Mouse (Mus musculus) frontal cortex, adult (tissue): ENCODE measurements around the gene Rrp9.

Source experiments
- ATAC-seq: cut with Nextera tagmentation; 2 replicates; pipeline ENCODE4 v1.9.2; 2017; ENCODE audit warnings: mild to moderate bottlenecking, moderate library complexity, mixed read lengths; ENCODE audit not compliant: low TSS enrichment

Rrp9 gene

GRCm38 (mm10) chr9:106456325-106457162, 19.2 kb upstream of the Rrp9 start:
- ATAC-seq, result no peak

- ATAC-seq, result no peak
Observed at GRCm38 (mm10) chr9:106457163-106457559, 18.6 kb upstream of the Rrp9 start.

- no peak for ATAC-seq
Observed at GRCm38 (mm10) chr9:106457920-106458319, 17.8 kb upstream of the Rrp9 start.

- ATAC-seq, result no peak
Observed at GRCm38 (mm10) chr9:106459946-106460345, 15.8 kb upstream of the Rrp9 start.

- ATAC-seq, result no peak
Observed at GRCm38 (mm10) chr9:106460401-106461025, 15.2 kb upstream of the Rrp9 start.

DNA sequence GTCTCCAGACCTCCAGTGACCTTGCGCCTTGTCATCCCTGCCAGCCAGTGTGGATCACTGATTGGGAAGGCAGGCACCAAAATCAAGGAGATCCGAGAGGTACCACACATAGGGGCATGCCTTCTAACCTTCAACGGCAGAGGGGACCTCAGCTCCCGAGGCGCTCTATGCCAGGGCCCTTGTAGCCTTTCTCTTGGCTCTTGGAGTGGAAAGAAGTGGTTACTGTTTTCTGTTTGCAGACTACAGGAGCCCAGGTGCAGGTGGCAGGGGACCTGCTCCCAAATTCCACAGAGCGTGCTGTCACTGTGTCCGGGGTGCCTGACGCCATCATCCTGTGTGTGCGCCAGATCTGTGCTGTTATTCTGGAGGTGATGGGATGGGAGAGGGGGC, 14.7 kb upstream of the Rrp9 start:
- no peak for ATAC-seq

DNA sequence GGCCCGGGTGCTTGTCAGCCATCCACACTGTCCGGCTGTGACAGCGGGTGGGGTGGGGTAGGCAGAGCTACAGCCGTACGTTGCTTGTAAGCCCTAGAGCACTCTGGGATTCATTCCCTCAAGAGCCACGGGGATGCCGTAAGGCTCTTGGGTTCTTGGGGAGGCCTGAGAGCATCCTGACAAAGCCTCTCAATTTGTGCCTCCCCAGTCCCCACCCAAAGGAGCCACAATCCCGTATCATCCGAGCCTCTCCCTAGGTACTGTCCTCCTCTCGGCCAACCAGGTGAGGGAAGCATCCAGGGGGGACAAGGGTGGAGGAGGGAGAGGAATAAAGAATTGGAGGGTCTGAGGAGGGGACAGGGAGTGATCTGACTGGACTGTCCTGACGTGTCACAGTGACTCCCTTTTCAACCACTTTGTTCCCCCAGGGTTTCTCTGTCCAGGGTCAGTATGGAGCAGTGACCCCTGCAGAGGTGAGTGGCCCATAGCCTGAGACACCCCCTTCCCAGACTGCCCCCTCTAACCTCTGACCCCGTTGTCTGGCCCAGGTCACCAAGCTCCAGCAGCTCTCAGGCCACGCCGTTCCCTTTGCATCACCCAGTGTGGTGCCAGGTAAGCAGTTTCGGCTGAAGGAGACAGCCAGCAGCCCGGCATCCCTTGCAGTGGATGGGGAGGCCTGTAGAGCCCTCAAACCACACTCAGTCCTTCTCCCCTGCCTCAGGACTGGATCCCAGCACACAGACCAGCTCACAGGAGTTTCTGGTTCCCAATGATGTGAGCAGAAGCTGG, 13.9 kb upstream of the Rrp9 start:
- ATAC-seq, result no peak

- ATAC-seq, result no peak
Observed at GRCm38 (mm10) chr9:106462430-106462800, 13.3 kb upstream of the Rrp9 start.

DNA sequence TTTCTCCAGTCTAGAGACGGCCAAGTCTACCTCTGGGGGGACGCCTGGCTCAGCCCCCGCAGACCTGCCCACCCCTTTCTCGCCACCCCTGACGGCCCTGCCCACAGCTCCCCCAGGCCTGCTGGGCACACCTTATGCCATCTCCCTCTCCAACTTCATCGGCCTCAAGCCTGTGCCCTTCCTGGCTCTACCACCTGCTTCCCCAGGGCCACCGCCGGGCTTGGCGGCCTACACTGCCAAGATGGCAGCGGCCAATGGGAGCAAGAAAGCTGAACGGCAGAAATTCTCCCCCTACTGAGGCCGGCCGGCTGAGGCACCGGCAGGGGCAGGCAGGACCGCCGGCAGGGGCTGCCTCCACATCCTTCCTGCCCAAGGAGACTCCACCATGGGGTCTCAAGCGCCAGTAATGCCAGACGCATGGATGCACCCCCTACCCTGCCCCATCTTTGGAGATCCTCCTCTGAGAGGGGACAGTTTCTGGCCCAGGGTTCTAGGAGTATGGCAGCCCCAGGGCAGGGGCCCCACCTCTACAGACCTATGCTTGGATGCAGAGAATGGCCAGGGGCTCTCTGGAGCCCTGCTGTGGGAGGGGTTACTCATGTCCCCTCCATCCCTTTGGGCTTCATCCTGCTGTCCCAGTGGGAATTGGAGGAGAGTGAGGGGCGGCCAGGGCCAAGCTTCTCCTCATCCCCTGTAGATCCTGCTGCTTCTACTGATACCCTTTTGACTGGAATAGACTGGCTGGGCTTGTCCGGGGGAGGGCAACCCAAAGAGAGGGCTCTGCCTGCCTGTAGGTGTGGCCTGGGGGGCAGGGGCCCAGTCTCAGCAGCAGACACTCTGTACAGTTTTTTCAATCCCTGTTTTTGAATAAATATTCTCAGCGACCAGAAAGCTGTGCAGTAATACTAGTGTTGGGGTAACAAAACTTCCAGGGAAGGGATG, 12.4 kb upstream of the Rrp9 start:
- ATAC-seq, result no peak

DNA sequence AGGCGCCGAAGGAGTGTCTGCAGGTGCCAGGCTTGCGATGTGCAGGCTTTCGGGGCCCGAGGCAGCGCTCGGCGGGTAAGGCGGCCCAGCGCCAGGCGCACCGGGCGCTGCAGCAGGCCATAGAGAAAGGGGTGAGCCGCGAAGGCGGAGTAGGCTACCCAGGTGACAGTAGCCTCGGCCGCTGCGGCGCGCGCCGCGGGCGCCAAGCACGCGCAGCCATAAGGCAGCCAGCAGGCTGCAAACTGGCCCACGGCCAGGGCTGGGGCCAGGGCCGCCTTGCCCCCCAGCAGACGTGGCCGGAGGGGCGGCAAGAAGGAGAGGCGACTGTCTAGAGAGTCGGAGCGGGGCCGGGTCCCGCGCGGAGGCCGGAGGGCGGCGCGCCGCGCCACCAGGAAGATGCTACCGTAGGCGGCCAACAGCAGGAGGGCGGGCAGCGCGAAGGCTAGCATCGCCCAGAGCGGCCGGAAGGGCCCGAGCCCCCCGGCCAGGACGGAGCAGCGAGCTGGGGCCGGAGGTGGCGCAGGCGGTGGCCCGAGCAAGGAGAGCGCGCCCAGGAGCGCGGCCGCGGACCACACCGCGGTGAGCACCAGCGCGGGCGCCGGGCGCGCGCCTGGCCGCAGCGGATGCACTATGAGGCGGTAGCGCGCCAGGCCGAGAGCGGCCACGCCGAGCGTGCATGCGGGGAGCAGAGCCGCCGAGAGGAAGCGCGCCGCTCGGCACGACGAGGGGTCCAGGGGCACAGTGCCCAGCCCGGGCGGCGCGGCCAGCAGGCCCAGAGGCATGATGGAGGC, 10.8 kb upstream of the Rrp9 start:
- peak; percentile 83 for ATAC-seq

- ATAC-seq, result peak; percentile 43; the same call in 1 of the 2 replicates
Observed at GRCm38 (mm10) chr9:106465571-106466200, 10.1 kb upstream of the Rrp9 start, which contains the start of gene Gpr62. Gpr62 (minus strand) TSS chr9:106465938.

DNA sequence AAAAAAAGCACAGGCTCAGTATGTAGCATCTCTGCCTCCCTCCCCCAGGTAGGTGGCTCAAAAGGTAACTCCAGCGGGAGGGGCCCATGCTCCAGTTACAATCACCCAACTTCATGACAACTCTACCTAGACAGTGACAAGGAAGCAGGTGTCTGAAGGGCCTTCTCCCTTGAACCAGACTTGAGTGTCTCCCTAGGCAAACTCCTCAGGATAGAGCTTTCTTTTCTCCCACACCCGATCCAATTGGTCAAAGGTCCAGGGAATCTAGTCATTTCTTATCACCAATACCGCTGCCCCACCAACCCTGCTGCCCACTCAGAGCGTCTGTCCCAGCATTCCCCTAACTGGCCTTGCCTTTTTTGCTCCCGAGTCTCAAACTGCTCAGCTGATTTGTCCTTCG, 9.0 kb upstream of the Rrp9 start:
- ATAC-seq, result no peak

DNA sequence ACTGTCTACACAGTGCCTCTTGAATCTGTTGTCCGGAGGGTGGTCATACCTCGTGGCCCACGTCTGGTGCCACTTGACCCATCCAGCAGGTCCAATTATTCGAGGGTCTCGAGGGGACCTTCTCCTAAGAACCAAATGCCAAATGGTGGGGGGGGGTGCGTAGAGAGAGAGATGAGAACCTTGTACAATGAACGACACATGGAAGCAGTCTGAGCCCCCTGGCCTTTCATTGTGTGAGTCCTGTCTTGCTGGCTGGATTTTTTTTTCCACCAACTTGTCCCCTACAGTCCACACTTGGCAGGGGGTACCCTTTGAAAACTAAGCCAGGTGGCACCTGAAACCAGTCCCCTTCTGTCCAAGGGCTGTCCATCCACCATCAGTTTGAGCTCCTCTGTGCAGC, 8.0 kb upstream of the Rrp9 start:
- ATAC-seq, result no peak

- no peak for ATAC-seq
Observed at GRCm38 (mm10) chr9:106469317-106469716, 6.4 kb upstream of the Rrp9 start.

DNA sequence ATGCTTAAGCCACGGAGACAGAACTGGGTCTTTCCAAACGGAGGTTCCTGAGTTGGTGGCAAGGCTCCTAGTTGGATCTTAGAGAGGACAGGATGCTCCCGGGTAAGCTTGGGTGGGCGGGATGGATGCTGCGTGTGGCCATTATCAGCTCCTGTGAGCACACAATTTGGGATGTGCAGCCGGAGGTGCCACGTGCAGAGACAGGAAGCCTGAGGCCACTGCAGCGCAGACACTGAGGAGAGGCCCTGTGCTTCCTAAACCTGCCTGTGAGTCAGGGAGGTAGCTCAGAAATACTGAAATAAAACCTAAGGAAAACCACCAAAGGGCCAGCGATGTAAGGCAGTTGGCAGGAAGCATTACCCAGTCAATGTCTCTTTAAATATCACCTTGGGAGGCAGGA, 6.0 kb upstream of the Rrp9 start:
- ATAC-seq, result no peak

- peak; percentile 29; the same call in 1 of the 2 replicates for ATAC-seq
Observed at GRCm38 (mm10) chr9:106470991-106471750, 4.6 kb upstream of the Rrp9 start.

GRCm38 (mm10) chr9:106471892-106472291, 3.9 kb upstream of the Rrp9 start:
- peak; percentile 8; the same call in 1 of the 2 replicates for ATAC-seq

DNA sequence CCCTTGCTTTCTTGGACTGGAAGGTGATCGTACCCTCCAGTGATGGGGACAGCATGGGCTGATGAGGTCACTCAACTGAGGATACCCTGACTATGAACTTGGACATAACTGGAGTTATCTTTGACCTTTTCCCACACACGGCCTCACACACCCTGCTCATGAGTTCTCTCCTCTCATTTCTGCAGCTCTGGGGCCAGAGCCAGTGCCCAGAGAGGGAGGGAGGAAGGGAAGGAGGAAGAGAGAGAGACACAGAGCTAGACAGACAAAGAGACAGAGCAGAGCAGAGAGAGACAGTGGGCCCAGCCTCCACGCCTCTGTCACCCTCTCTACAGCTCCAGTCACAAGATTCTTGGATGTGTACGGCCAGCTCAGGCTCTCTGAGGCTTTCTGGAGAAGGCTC, 3.4 kb upstream of the Rrp9 start:
- ATAC-seq, result no peak

- ATAC-seq, result no peak
Observed at GRCm38 (mm10) chr9:106473081-106473752, 2.5 kb upstream of the Rrp9 start.
